Mouse (Mus musculus) brain, embryonic 18.5 days (tissue): ENCODE results near the gene Stx8.

Experiments used
- DNase-seq: peaks from one replicate; pipeline ENCODE4 v3.0.0-alpha.2; 2012; ENCODE audit warnings: low read depth, low spot score

Gene Stx8

GRCm38 (mm10) chr11:68034422-68034821, 68.4 kb downstream of the Stx8 start:
- DNase-seq: no peak

GRCm38 (mm10) chr11:68035303-68035891, 69.4 kb downstream of the Stx8 start:
- DNase-seq: no peak

GRCm38 (mm10) chr11:68036133-68036959, 70.4 kb downstream of the Stx8 start:
- no peak for DNase-seq

- DNase-seq: no peak
These were observed 71.1 kb downstream of the Stx8 start for GRCm38 (mm10) chr11:68037093-68037492.

GRCm38 (mm10) chr11:68038101-68038500, 72.1 kb downstream of the Stx8 start:
- no peak for DNase-seq

- no peak for DNase-seq
These were observed 78.2 kb downstream of the Stx8 start for GRCm38 (mm10) chr11:68044181-68044580.

GRCm38 (mm10) chr11:68046916-68047315, 80.9 kb downstream of the Stx8 start:
- DNase-seq: no peak

- DNase-seq: no peak
These were observed 83.5 kb downstream of the Stx8 start for GRCm38 (mm10) chr11:68049261-68050165.

- no peak for DNase-seq
These were observed 84.7 kb downstream of the Stx8 start for GRCm38 (mm10) chr11:68050725-68051124.

- DNase-seq: no peak
These were observed 85.3 kb downstream of the Stx8 start for GRCm38 (mm10) chr11:68051305-68051704.

GRCm38 (mm10) chr11:68058466-68059201, 92.6 kb downstream of the Stx8 start:
- no peak for DNase-seq

- no peak for DNase-seq
These were observed 94.7 kb downstream of the Stx8 start for GRCm38 (mm10) chr11:68060651-68061050.

GRCm38 (mm10) chr11:68062116-68062515, 96.1 kb downstream of the Stx8 start:
- no peak for DNase-seq

GRCm38 (mm10) chr11:68067806-68068205, 101.8 kb downstream of the Stx8 start:
- no peak for DNase-seq

GRCm38 (mm10) chr11:68070086-68070485, 104.1 kb downstream of the Stx8 start:
- no peak for DNase-seq

GRCm38 (mm10) chr11:68071836-68072235, 105.8 kb downstream of the Stx8 start:
- DNase-seq: no peak

- no peak for DNase-seq
These were observed 106.7 kb downstream of the Stx8 start for GRCm38 (mm10) chr11:68072597-68073210.

GRCm38 (mm10) chr11:68074686-68075085, 108.7 kb downstream of the Stx8 start:
- no peak for DNase-seq

GRCm38 (mm10) chr11:68075331-68075730, 109.3 kb downstream of the Stx8 start:
- no peak for DNase-seq

GRCm38 (mm10) chr11:68079756-68080155, 113.8 kb downstream of the Stx8 start:
- DNase-seq: no peak

GRCm38 (mm10) chr11:68080999-68081398, 115.0 kb downstream of the Stx8 start:
- no peak for DNase-seq
